Mouse (Mus musculus) neural tube, embryonic 15.5 days (tissue): ENCODE results near the gene Mxi1. TPM values are rescaled to one million over a fixed set of nuclear protein-coding genes. Genes with fewer than 3 reads are reported as not detected.

ENCODE experiments used
- ATAC-seq: fragments of 200-750 bp; cut with Nextera tagmentation; 2 replicates; pipeline ENCODE4 v1.8.0; 2017; ENCODE audit warnings: mild to moderate bottlenecking, moderate TSS enrichment, moderate library complexity; ENCODE audit not compliant: low FRiP score
- H3K27ac ChIP-seq: fragments of 300-500 bp; sonication (generic); replicated peaks from 2 replicates; pipeline ENCODE4 v1.5.1; 2015; ENCODE audit warnings: mild to moderate bottlenecking, inconsistent platforms
- H3K27me3 ChIP-seq: fragments of 300-500 bp; sonication (generic); replicated peaks from 2 replicates; pipeline ENCODE4 v1.6.1; 2015; ENCODE audit warnings: inconsistent platforms
- H3K36me3 ChIP-seq: fragments of 300-500 bp; sonication (generic); 2 replicates; pipeline ENCODE4 v1.6.1; 2015; ENCODE audit warnings: inconsistent platforms
- H3K4me1 ChIP-seq: fragments of 300-500 bp; sonication (generic); 2 replicates; pipeline ENCODE4 v1.6.1; 2015; ENCODE audit warnings: inconsistent platforms
- H3K4me2 ChIP-seq: fragments of 300-500 bp; sonication (generic); 2 replicates; pipeline ENCODE4 v1.6.1; 2015; ENCODE audit warnings: inconsistent platforms, mild to moderate bottlenecking, moderate library complexity
- H3K4me3 ChIP-seq: fragments of 300-500 bp; sonication (generic); replicated peaks from 2 replicates; pipeline ENCODE4 v1.5.1; 2015; ENCODE audit warnings: mild to moderate bottlenecking, inconsistent platforms
- H3K9ac ChIP-seq: fragments of 300-500 bp; sonication (generic); replicated peaks from 2 replicates; pipeline ENCODE4 v1.6.1; 2015; ENCODE audit warnings: mild to moderate bottlenecking, inconsistent platforms
- H3K9me3 ChIP-seq: fragments of 300-500 bp; sonication (generic); replicated peaks from 2 replicates; pipeline ENCODE4 v1.6.1; 2016; ENCODE audit warnings: inconsistent platforms
- WGBS: fragments of 180-500 bp; shearing (Covaris S2); methylation state at CpG from one replicate; pipeline ENCODE4 v1.1.7; 2015; ENCODE audit warnings: mixed read lengths; 5-methylcytosine and 5-hydroxymethylcytosine counted together
- polyA plus RNA-seq: library from polyadenylated mRNA; unstranded; fragments of >200 nt; fragmentation: Nextera tagmentation; extraction: Ambion mirVana; gene quantifications from 2 replicates; pipeline ENCODE4 v1.2.1, GENCODE M21; 2015

Mxi1 gene
- polyA plus RNA-seq, 1 experiment from 2014 or later: 40.0 TPM

DNA sequence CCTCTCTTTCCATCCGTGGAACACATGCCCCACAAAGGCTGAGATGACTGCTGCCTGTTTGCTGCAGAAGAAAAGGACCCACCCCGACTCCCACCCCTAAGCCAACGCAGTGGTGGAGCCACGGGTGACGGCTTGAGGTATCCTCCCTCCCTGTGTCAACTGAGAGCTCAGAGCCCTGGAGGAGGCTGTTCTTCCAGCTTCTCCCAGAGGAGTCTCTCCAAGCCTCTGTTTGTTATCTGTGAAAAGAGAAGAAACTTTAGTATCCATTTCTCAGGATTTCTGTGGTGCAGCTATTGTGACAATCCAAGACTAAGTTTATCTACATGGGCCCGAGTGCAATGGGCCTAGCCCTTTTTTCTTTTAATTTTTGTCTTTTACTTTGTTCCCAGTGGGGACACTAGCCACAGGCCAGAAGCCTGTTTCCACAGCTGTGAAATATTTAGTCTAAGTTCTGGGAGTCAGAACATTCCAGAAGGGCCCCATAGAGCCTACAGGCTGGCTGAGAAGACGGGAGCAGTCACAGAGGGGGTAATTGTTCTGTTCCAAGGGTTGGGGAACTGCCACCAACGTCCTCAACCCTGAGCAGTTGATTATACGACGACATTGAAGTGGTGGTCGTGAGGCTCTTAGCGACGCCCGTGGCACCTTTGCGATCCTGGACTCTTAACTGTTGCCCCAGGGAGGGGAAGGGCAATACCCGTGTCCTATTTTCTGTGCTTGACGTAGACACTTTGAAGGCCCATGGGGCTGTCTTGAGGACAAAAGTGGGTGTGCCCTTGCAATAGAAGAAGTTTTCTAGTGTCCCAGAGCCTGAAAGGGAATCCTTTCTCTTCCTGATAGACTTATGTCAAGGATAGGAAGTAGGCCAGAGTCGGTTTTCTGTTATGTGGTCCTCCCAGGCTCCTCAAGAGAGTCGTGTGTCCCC lies 31.6 kb upstream of the Mxi1 start:
- Histone ChIP-seq H3K27me3 (no peaks in the 10 kb centered on the region), H3K9me3 (no peaks in the 10 kb centered on the region), H3K4me1 (peaks cover 7% of the 10 kb centered on the region; the same call in 1 of the 2 replicates), H3K4me3 (no peak overlapping the region), H3K9ac (no peak overlapping the region), H3K4me2 (no peak overlapping the region), H3K36me3 (no peaks in the 10 kb centered on the region), H3K27ac (no peak overlapping the region)
- WGBS: 62% methylated on average over 19 of the region's 19 CpGs
- ATAC-seq: no peak

GRCm38 (mm10) chr19:53280254-53280653 lies 30.1 kb upstream of the Mxi1 start:
- H3K4me1 ChIP-seq: peaks cover 21% of the 10 kb centered on the region
- 88% methylated on average over 8 of the region's 8 CpGs for WGBS
- no peak overlapping the region for H3K4me3 ChIP-seq
- H3K27me3 ChIP-seq: no peaks in the 10 kb centered on the region
- H3K27ac ChIP-seq: no peak overlapping the region
- H3K4me2 ChIP-seq: no peak overlapping the region
- H3K9ac ChIP-seq: no peak overlapping the region
- no peaks in the 10 kb centered on the region for H3K36me3 ChIP-seq
- ATAC-seq: no peak
- H3K9me3 ChIP-seq: no peaks in the 10 kb centered on the region

DNA sequence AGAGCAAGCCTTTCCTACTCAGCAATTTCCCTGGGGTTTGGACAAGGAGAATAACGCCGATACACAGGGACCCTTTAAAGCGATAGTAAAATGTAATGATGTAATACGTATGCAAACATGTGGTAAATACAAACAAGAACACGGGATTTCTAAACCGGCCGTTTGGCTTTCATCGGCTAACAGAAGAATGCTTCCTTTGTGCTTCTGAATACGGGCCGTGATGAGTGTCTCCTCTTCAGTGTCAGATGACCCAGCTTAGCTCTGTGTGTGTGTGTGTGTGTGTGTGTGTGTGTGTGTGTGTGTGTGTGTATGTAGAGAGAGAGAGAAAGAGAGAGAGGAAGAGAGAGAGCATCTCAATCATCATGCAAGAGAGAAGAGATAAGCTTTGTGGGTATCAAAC lies 27.7 kb upstream of the Mxi1 start:
- Histone ChIP-seq H3K9ac (no peak overlapping the region), H3K4me2 (peak overlapping the region; percentile 26), H3K27me3 (no peaks in the 10 kb centered on the region), H3K9me3 (no peaks in the 10 kb centered on the region), H3K4me3 (no peak overlapping the region), H3K36me3 (no peaks in the 10 kb centered on the region), H3K27ac (no peak overlapping the region), H3K4me1 (peaks cover 22% of the 10 kb centered on the region)
- WGBS: 34% methylated on average over 10 of the region's 10 CpGs
- no peak for ATAC-seq

- Histone ChIP-seq H3K36me3 (no peaks in the 10 kb centered on the region), H3K9me3 (no peaks in the 10 kb centered on the region), H3K27ac (no peak overlapping the region), H3K4me2 (no peak overlapping the region), H3K9ac (no peak overlapping the region), H3K4me1 (peaks cover 22% of the 10 kb centered on the region), H3K27me3 (no peaks in the 10 kb centered on the region), H3K4me3 (no peak overlapping the region)
- WGBS: 87% methylated on average over 7 of the region's 7 CpGs
- no peak for ATAC-seq
These were observed 26.6 kb upstream of the Mxi1 start for GRCm38 (mm10) chr19:53283742-53284141.

- H3K36me3 ChIP-seq: no peaks in the 10 kb centered on the region
- no peak overlapping the region for H3K27ac ChIP-seq
- ATAC-seq: no peak
- H3K27me3 ChIP-seq: no peaks in the 10 kb centered on the region
- 0 out of 2 replicates have a peak overlapping the region, but pooled peaks have one; percentile 3 for H3K4me2 ChIP-seq
- peaks cover 22% of the 10 kb centered on the region for H3K4me1 ChIP-seq
- H3K9ac ChIP-seq: no peak overlapping the region
- no peaks in the 10 kb centered on the region for H3K9me3 ChIP-seq
- H3K4me3 ChIP-seq: no peak overlapping the region
- 24% methylated on average over 20 of the region's 20 CpGs for WGBS
These were observed 25.8 kb upstream of the Mxi1 start for GRCm38 (mm10) chr19:53284268-53285208.

DNA sequence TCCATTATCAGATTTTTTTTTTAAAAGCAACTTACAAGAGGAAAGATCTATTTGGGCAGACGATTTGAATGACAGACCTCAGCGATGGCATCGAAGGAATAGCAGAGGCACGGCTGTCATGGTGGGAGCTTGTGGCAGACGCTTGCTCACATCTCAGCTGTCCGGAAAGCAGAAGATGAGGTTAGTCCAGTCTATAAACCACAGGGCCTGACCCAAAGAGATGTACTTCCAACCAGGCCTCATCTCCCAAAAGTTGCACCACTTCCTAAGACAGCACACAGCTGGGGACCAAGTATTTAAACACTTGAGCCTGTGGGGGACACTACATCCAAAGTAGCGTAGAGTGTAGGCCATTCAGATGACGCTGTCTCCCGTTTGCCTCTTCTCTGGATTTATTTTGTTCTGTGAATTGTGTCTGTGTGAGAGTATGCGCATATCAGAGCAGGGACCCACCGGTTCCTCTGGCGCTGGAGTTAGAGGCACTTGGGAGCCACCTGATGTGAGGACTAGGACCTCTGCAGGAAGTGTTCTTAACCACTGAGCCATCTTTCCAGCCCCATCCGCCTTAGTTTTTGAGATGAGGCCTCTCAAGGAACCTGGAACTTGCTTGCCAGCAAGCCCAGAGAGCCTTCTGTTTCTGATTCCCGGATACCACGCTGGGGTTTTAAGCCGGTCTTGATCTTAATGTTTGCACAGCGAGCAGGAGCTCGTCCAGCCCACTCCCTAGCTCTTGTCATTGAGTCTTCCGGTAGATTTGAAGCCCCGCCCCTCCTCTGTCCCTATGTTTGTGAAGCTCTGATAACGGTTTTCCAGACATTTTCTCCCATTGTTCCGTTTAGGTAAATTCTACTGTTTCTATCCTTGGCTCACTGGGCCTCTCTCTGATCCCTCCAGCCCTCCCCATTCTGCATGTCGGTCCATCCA lies 13.7 kb upstream of the Mxi1 start:
- Histone ChIP-seq H3K4me3 (no peak overlapping the region), H3K9me3 (no peaks in the 10 kb centered on the region), H3K27ac (no peak overlapping the region), H3K9ac (no peak overlapping the region), H3K4me2 (no peak overlapping the region), H3K36me3 (no peaks in the 10 kb centered on the region), H3K4me1 (no peaks in the 10 kb centered on the region), H3K27me3 (no peaks in the 10 kb centered on the region)
- ATAC-seq: no peak
- 73% methylated on average over 23 of the region's 23 CpGs for WGBS

GRCm38 (mm10) chr19:53299156-53299828 lies 11.0 kb upstream of the Mxi1 start:
- Histone ChIP-seq H3K9ac (no peak overlapping the region), H3K27me3 (no peaks in the 10 kb centered on the region), H3K4me3 (no peak overlapping the region), H3K27ac (no peak overlapping the region), H3K9me3 (no peaks in the 10 kb centered on the region), H3K4me1 (no peaks in the 10 kb centered on the region), H3K4me2 (no peak overlapping the region), H3K36me3 (no peaks in the 10 kb centered on the region)
- 62% methylated on average over 17 of the region's 17 CpGs for WGBS
- no peak for ATAC-seq

- Histone ChIP-seq H3K4me2 (no peak overlapping the region), H3K36me3 (no peaks in the 10 kb centered on the region), H3K27ac (no peak overlapping the region), H3K9ac (no peak overlapping the region), H3K9me3 (no peaks in the 10 kb centered on the region), H3K4me1 (no peaks in the 10 kb centered on the region), H3K4me3 (no peak overlapping the region), H3K27me3 (no peaks in the 10 kb centered on the region)
- 90% methylated on average over 4 of the region's 4 CpGs for WGBS
- ATAC-seq: no peak
These were observed 10.5 kb upstream of the Mxi1 start for GRCm38 (mm10) chr19:53299829-53300181.

DNA sequence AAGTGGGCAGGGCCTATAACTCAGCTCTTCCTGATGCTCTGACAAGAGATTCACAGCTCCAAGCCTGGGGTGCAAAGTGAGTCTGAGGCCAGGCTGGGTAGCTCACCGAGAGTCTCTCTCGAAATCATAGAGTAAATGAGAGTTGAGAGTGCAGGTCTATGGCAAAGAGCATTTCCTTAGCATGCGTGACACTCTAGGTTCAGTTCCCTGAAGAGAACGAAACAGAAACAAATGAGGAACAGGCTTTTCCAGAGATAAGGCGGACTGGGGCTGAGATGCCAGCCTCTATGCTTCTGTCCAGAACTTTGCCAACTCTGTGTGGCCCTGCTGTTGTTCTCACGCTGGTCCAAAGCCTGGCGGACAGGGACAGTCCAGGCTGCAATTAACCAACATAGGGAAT lies 6.9 kb upstream of the Mxi1 start:
- no peak overlapping the region for H3K27ac ChIP-seq
- no peaks in the 10 kb centered on the region for H3K9me3 ChIP-seq
- H3K4me3 ChIP-seq: no peak overlapping the region
- no peaks in the 10 kb centered on the region for H3K27me3 ChIP-seq
- H3K4me2 ChIP-seq: no peak overlapping the region
- no peak for ATAC-seq
- H3K36me3 ChIP-seq: no peaks in the 10 kb centered on the region
- peaks cover 7% of the 10 kb centered on the region; the same call in 1 of the 2 replicates for H3K4me1 ChIP-seq
- H3K9ac ChIP-seq: no peak overlapping the region
- WGBS: 90% methylated on average over 7 of the region's 7 CpGs

DNA sequence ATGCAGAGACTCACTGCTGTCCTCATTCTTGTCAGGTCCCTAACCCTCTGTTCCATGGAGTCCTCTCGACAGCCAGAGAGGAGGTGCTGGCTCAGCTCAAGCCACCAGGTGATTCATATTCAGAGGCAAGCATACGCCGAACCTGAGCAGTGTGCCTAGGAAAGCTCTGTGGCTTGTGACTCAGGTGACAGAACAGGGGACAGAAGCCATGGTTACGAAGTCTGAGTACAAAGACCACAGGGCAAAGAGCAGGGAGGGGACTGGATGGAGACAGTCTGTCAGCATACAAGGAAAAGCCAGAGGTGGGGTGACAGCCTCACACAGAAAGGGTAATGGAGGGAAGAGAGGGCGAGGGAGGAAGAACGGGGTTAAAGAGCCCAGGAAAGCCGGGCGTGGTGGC lies 4.7 kb upstream of the Mxi1 start:
- Histone ChIP-seq H3K27me3 (no peaks in the 10 kb centered on the region), H3K27ac (no peak overlapping the region), H3K4me2 (no peak overlapping the region), H3K4me3 (no peak overlapping the region), H3K4me1 (peaks cover 7% of the 10 kb centered on the region; the same call in 1 of the 2 replicates), H3K9ac (no peak overlapping the region), H3K36me3 (no peaks in the 10 kb centered on the region), H3K9me3 (no peaks in the 10 kb centered on the region)
- no peak for ATAC-seq
- WGBS: 90% methylated on average over 8 of the region's 8 CpGs
